Mouse (Mus musculus) intestine, embryonic 15.5 days (tissue): ENCODE results near the gene Trmt112. TPM values are rescaled to one million over a fixed set of nuclear protein-coding genes. Genes with fewer than 3 reads are reported as not detected.
"Not testable (repeated sequence)": the region's sequence is repeated elsewhere in the genome, so short reads cannot be mapped to it uniquely, and the experiment has no call there.

Source experiments
- ATAC-seq: fragments of 200-750 bp; cut with Nextera tagmentation; 2 replicates; pipeline ENCODE4 v1.8.0; 2017; ENCODE audit warnings: moderate TSS enrichment, moderate library complexity
- H3K27ac ChIP-seq: fragments of 300-500 bp; sonication (generic); 2 replicates; pipeline ENCODE4 v1.5.1; 2015; ENCODE audit warnings: mild to moderate bottlenecking, inconsistent platforms
- H3K27me3 ChIP-seq: fragments of 300-500 bp; sonication (generic); replicated peaks from 2 replicates; pipeline ENCODE4 v1.6.1; 2015; ENCODE audit warnings: inconsistent platforms
- H3K36me3 ChIP-seq: fragments of 300-500 bp; sonication (generic); 2 replicates; pipeline ENCODE4 v1.6.1; 2015; ENCODE audit warnings: inconsistent platforms
- H3K4me1 ChIP-seq: fragments of 300-500 bp; sonication (generic); replicated peaks from 2 replicates; pipeline ENCODE4 v1.6.1; 2015; ENCODE audit warnings: inconsistent platforms
- H3K4me2 ChIP-seq: fragments of 300-500 bp; sonication (generic); replicated peaks from 2 replicates; pipeline ENCODE4 v1.6.1; 2015; ENCODE audit warnings: mild to moderate bottlenecking, inconsistent platforms
- H3K4me3 ChIP-seq: fragments of 300-500 bp; sonication (generic); replicated peaks from 2 replicates; pipeline ENCODE4 v1.5.1; 2015; ENCODE audit warnings: inconsistent platforms
- H3K9ac ChIP-seq: fragments of 300-500 bp; sonication (generic); 2 replicates; pipeline ENCODE4 v1.6.1; 2015; ENCODE audit warnings: inconsistent platforms
- H3K9me3 ChIP-seq: fragments of 300-500 bp; sonication (generic); 2 replicates; pipeline ENCODE4 v1.6.1; 2016; ENCODE audit warnings: inconsistent platforms
- WGBS: fragments of 180-500 bp; shearing (Covaris S2); methylation state at CpG from one replicate; pipeline ENCODE4 v1.1.7; 2015; 5-methylcytosine and 5-hydroxymethylcytosine counted together
- polyA plus RNA-seq: library from polyadenylated mRNA; unstranded; fragments of >200 nt; fragmentation: Nextera tagmentation; extraction: Ambion mirVana; gene quantifications from 2 replicates; pipeline ENCODE4 v1.2.1, GENCODE M21; 2015

The Trmt112 gene
- polyA plus RNA-seq, 1 experiment from 2014 or later, result 124 TPM

- Histone ChIP-seq H3K9ac (no peak overlapping the region), H3K4me1 (no peaks in the 10 kb centered on the region), H3K4me2 (no peak overlapping the region), H3K27ac (no peak overlapping the region), H3K27me3 (no peaks in the 10 kb centered on the region), H3K4me3 (no peak overlapping the region), H3K36me3 (no peaks in the 10 kb centered on the region), H3K9me3 (no peaks in the 10 kb centered on the region)
- 91% methylated on average over 14 of the region's 14 CpGs for WGBS
- ATAC-seq, result no peak
Measured at GRCm38 (mm10) chr19:6893731-6894451, 15.6 kb upstream of the Trmt112 start.

DNA sequence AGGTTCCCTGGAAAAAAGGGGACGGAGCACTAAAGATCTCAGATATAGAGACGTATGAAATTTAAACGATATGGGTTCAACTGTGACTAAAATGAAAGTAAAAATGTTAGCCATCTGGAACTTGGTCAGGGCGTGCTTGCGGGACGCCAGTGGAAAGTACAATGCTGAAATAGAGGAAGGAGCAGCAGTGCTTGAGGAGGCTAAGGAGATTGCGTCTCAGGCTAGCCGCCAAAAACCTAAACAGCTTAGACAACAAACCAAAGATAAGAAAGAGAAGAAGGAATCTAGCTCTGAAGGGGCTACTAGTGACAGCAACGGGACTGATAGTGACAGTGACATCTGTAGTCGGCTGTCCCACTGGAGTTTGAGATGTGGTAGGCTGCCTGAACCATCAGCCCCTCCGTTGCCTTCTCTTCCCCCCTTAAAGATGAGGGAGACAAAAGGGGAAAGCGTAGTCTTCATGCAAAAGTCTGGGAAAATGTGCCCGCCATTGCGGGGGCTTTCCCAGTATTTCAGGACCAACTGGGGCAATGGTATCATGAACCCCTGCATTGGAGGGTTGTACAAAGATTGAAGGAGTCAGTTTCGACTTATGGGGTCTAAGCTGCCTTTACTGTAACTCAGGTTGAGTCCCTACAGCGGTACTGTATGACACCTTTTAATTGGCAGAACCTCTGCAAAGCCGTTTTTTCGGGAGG, 13.7 kb upstream of the Trmt112 start:
- H3K4me2 ChIP-seq, H3K4me1 ChIP-seq, H3K9ac ChIP-seq, H3K27ac ChIP-seq, ATAC-seq, H3K27me3 ChIP-seq, H3K4me3 ChIP-seq, H3K36me3 ChIP-seq, H3K9me3 ChIP-seq: not testable (repeated sequence)
- 85% methylated on average over 18 of the region's 18 CpGs for WGBS

DNA sequence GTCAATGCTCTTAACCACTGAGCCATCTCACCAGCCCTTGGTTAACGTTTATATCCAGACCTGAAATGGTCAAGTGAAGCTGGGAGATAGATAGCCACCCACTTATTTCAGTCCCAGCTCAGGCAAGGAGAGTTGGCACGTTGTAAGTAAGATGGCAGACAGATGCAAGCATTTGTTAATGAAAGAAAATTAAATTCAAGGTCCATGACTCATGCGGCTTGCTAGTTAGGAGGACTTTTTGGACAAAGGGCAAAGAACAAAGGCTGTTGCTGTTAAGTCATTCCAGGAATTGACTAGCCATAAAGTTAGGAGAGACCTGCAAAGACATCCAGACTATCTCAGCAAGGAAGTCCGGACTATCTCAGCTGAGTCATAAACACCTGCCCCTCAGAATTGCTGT, 9.9 kb upstream of the Trmt112 start:
- Histone ChIP-seq H3K4me2 (no peak overlapping the region), H3K4me3 (no peak overlapping the region), H3K27me3 (no peaks in the 10 kb centered on the region), H3K4me1 (no peaks in the 10 kb centered on the region), H3K27ac (no peak overlapping the region), H3K36me3 (no peaks in the 10 kb centered on the region), H3K9ac (no peak overlapping the region), H3K9me3 (no peaks in the 10 kb centered on the region)
- 77% methylated on average over 4 of the region's 4 CpGs for WGBS
- no peak for ATAC-seq

- H3K9me3 ChIP-seq, result no peaks in the 10 kb centered on the region
- H3K4me1 ChIP-seq, result peaks cover 7% of the 10 kb centered on the region
- no peak overlapping the region for H3K4me2 ChIP-seq
- no peak overlapping the region for H3K4me3 ChIP-seq
- H3K27me3 ChIP-seq, result no peaks in the 10 kb centered on the region
- H3K9ac ChIP-seq, result no peak overlapping the region
- peaks cover 8% of the 10 kb centered on the region for H3K36me3 ChIP-seq
- no peak overlapping the region for H3K27ac ChIP-seq
- no peak for ATAC-seq
- 90% methylated on average over 1 of the region's 1 CpGs for WGBS
Measured at GRCm38 (mm10) chr19:6903031-6903430, 6.5 kb upstream of the Trmt112 start.

DNA sequence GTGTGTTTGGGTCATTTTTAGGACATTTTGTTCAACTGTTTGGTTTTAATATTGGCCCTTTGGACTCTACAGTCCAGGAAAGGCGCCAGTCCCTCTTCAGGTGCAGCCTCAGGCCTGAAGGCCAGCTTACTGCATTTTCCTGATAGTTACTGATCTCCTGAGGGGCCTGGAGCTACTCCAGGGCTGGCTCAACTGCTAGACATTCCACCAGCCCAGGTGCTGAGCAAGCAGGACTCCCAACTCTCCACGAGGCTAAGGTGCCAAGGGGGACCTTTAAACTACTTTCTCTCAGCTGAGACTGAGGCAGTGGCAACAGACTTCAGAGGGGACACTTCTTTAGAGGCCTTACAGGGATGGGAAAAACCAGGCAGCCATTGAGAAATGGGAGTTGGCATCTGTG, 4.7 kb upstream of the Trmt112 start:
- Histone ChIP-seq H3K4me2 (no peak overlapping the region), H3K36me3 (peaks cover 8% of the 10 kb centered on the region), H3K27me3 (no peaks in the 10 kb centered on the region), H3K4me1 (peaks cover 13% of the 10 kb centered on the region), H3K27ac (no peak overlapping the region), H3K9me3 (no peaks in the 10 kb centered on the region), H3K4me3 (no peak overlapping the region), H3K9ac (no peak overlapping the region)
- WGBS, result 72% methylated on average over 2 of the region's 2 CpGs
- ATAC-seq, result no peak

DNA sequence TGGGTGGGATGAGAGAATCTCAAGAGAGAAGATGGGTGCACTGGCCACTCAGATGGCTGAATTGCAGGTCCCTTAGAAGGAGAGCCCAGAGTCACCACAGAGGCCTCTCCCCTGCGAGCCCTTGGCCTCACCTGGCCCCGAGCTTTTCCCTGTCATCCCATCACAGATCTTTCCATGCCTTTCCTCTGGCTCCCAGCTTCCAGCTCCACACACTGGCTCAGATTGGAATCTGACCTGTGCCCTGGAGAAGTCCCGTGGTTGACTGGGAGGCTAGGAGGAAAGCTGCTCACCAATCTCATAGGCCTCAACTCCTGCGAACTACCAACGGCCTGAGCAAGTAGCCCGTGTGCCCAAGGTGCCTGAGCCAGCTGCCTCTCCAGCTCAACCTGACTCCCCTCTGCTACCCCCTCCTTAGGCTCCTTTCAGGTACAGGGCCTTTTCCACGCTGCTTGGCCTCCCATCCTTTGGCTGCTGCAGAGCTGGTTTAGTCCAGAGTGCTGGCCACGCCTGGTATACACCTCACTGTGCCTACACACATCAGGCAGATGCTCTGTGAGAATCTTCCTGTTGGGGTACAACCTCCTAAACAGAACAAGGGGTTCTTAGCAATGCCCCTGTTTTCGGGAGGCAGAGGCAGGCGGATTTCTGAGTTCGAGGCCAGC, 3.9 kb upstream of the Trmt112 start:
- no peak overlapping the region for H3K27ac ChIP-seq
- ATAC-seq, result no peak
- H3K27me3 ChIP-seq, result no peaks in the 10 kb centered on the region
- H3K36me3 ChIP-seq, result peaks cover 8% of the 10 kb centered on the region
- H3K4me2 ChIP-seq, result no peak overlapping the region
- no peak overlapping the region for H3K4me3 ChIP-seq
- H3K9ac ChIP-seq, result no peak overlapping the region
- no peaks in the 10 kb centered on the region for H3K9me3 ChIP-seq
- H3K4me1 ChIP-seq, result peaks cover 13% of the 10 kb centered on the region
- 92% methylated on average over 11 of the region's 11 CpGs for WGBS

DNA sequence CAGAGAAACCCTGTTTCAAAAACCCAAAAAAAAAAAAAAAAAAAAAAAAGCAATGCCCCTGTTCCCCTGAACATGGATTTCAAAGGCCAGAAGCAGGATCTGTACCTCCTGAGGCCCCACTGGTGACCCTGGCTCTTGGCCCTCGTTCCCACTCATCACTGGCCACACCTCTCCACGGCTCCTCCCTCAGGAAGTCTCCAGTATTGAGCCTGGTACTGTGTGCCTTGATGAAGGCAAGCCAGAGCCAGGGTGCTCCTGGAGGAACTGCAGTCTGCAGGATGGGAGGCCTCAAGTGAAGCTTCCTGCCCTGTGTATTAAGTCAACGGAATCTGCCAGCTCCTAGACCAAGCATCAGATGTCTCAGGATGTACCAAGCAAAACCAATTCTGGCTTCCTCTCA, 3.3 kb upstream of the Trmt112 start:
- H3K4me1 ChIP-seq, result peaks cover 17% of the 10 kb centered on the region
- no peak overlapping the region for H3K4me2 ChIP-seq
- WGBS, result 81% methylated on average over 3 of the region's 3 CpGs
- no peaks in the 10 kb centered on the region for H3K27me3 ChIP-seq
- H3K9ac ChIP-seq, result no peak overlapping the region
- H3K36me3 ChIP-seq, result peaks cover 10% of the 10 kb centered on the region
- ATAC-seq, result no peak
- no peak overlapping the region for H3K4me3 ChIP-seq
- H3K27ac ChIP-seq, result no peak overlapping the region
- H3K9me3 ChIP-seq, result no peaks in the 10 kb centered on the region

DNA sequence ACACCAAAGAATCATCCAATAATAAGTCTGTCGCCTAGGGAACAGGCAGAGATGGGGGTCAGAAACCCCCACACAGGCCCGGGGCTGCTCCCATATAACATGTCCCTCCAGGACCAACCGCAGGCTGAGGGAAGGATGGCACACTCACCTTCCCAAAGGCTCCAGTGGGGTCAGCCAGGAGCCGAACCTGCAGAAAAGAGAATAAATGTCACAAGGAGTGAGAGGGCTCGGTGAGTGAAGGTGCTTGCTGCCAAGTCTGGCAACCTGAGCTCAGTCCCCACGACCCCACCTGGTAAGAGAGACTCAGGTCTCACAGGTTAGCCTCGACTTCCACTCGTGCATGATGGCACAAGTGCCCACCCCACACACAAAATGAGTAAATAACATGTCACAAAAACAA, 2.4 kb upstream of the Trmt112 start:
- Histone ChIP-seq H3K36me3 (peaks cover 18% of the 10 kb centered on the region), H3K9ac (no peak overlapping the region), H3K27me3 (no peaks in the 10 kb centered on the region), H3K27ac (no peak overlapping the region), H3K9me3 (no peaks in the 10 kb centered on the region), H3K4me2 (no peak overlapping the region), H3K4me1 (peaks cover 20% of the 10 kb centered on the region), H3K4me3 (no peak overlapping the region)
- no peak for ATAC-seq
- 91% methylated on average over 8 of the region's 8 CpGs for WGBS

DNA sequence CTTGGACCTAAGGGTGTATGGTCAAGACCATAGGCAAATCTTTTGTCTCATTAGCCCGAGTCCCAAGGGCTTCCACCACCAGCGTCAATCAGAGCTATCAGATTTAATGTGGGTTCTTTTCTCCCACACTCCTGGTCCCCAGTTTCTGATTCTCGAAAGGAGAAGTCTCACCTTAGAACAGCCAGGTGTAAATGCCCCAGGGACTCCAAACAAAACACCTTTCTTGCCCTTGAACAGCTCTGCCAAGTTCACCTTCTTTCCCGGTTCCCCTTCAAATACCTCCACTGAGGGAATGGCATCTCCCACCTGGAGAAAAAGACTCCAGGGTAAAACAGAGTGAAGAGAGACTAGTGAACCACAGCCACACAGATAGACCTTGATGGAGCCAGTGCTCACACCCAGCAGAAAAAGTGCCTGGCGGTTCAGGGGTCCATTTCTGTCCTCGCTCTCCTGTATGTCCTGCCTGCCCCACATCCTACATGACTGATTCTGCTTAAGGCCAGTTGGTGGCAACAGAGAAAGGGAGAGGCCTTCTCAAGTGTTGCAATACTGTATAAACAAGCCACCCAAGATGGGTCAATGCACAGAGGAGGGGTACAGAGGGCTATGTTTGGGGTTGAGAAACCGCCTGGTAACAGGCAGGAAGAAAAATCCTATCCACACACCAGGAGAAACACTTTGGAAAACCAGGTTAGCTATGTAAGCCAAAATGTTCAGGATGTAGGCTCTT, 1.5 kb upstream of the Trmt112 start:
- WGBS, result 78% methylated on average over 7 of the region's 7 CpGs
- Histone ChIP-seq H3K36me3 (peaks cover 26% of the 10 kb centered on the region), H3K27ac (no peak overlapping the region)

GRCm38 (mm10) chr19:6909021-6909420, 477 bp upstream of the Trmt112 start:
- H3K9me3 ChIP-seq, result no peaks in the 10 kb centered on the region
- H3K36me3 ChIP-seq, result peaks cover 35% of the 10 kb centered on the region
- H3K4me1 ChIP-seq, result peaks cover 20% of the 10 kb centered on the region
- H3K27me3 ChIP-seq, result no peaks in the 10 kb centered on the region
- H3K4me2 ChIP-seq, result peak overlapping the region; percentile 77
- H3K4me3 ChIP-seq, result peak overlapping the region; percentile 56
- H3K27ac ChIP-seq, result peak overlapping the region; percentile 99
- WGBS, result 8% methylated on average over 11 of the region's 11 CpGs
- ATAC-seq, result no peak
- peak overlapping the region; percentile 68 for H3K9ac ChIP-seq

More for the DNA sequence above, 1.5 kb upstream of the Trmt112 start:
- H3K9me3 ChIP-seq, result no peaks in the 10 kb centered on the region
- peak overlapping the region; percentile 77 for H3K4me2 ChIP-seq
- H3K9ac ChIP-seq, result peak overlapping the region; percentile 68
- H3K4me3 ChIP-seq, result peak overlapping the region; percentile 56
- H3K27me3 ChIP-seq, result no peaks in the 10 kb centered on the region
- no peak for ATAC-seq
- peaks cover 20% of the 10 kb centered on the region for H3K4me1 ChIP-seq

GRCm38 (mm10) chr19:6910306-6910705, 808 bp downstream of the Trmt112 start:
- H3K27me3 ChIP-seq, H3K9me3 ChIP-seq: not testable (repeated sequence)
- Histone ChIP-seq H3K4me3 (peak overlapping the region; percentile 56), H3K4me1 (peaks cover 20% of the 10 kb centered on the region), H3K4me2 (peak overlapping the region; percentile 77), H3K9ac (peak overlapping the region; percentile 68), H3K27ac (peak overlapping the region; percentile 99), H3K36me3 (peaks cover 35% of the 10 kb centered on the region)
- peak; percentile 54 for ATAC-seq
- under 1% methylated on average over 30 of the region's 30 CpGs for WGBS
